Mouse (Mus musculus) thymus, adult 2 months (tissue): ENCODE data around the gene Adrm1. TPM values are rescaled to one million over a fixed set of nuclear protein-coding genes. Genes with fewer than 3 reads are reported as not detected.

ENCODE experiments used
- DNase-seq: peaks from one replicate; pipeline ENCODE4 v3.0.0; 2021
- H3K27ac ChIP-seq: fragments of 200-500 bp; 2 replicates; pipeline ENCODE4 v1.5.1; 2012; ENCODE audit warnings: low read length, control low read depth; ENCODE audit not compliant: control insufficient read depth, insufficient read depth
- H3K27me3 ChIP-seq: fragments of 200-500 bp; 2 replicates; pipeline ENCODE4 v1.6.1; 2012; ENCODE audit warnings: mild to moderate bottlenecking, low read length, moderate library complexity, mixed read lengths; ENCODE audit not compliant: control insufficient read depth, insufficient read depth
- H3K36me3 ChIP-seq: fragments of 200-500 bp; 2 replicates; pipeline ENCODE4 v1.6.1; 2012; ENCODE audit warnings: mild to moderate bottlenecking, low read length, moderate library complexity; ENCODE audit not compliant: control insufficient read depth, insufficient read depth
- H3K4me1 ChIP-seq: fragments of 200-500 bp; replicated peaks from 2 replicates; pipeline ENCODE4 v1.6.1; 2012; ENCODE audit warnings: low read length; ENCODE audit not compliant: control insufficient read depth, insufficient read depth
- H3K4me3 ChIP-seq: fragments of 200-500 bp; 2 replicates; pipeline ENCODE4 v1.5.1; 2012; ENCODE audit warnings: mild to moderate bottlenecking, low read length, control low read depth, moderate library complexity; ENCODE audit not compliant: control insufficient read depth, insufficient read depth
- CTCF ChIP-seq: fragments of 200-500 bp; IDR thresholded peaks from 2 replicates; pipeline ENCODE4 v1.5.1; 2012; ENCODE audit warnings: mild to moderate bottlenecking, control low read depth, low read length, moderate library complexity, borderline replicate concordance; ENCODE audit not compliant: control insufficient read depth, poor library complexity, insufficient read depth; ENCODE audit errors: extremely low read depth
- POLR2A ChIP-seq: fragments of 200-500 bp; IDR thresholded peaks from 2 replicates; pipeline ENCODE4 v1.6.1; 2012; ENCODE audit warnings: mild to moderate bottlenecking, low read length, control low read depth, moderate library complexity; ENCODE audit not compliant: control insufficient read depth, poor library complexity, insufficient read depth; ENCODE audit errors: extremely low read depth
- WGBS: fragments of 180-500 bp; shearing (Covaris S2); methylation state at CpG from one replicate; pipeline ENCODE4 v1.1.7; 2018; 5-methylcytosine and 5-hydroxymethylcytosine counted together
- polyA plus RNA-seq: library from polyadenylated mRNA; depleted of rRNA; stranded (reverse); fragments of >200 nt; gene quantifications from 2 replicates; pipeline ENCODE4 v1.2.3, GENCODE M21; 2012; rRNA removed

The Adrm1 gene
- polyA plus RNA-seq, 1 experiment = 209 TPM

DNA sequence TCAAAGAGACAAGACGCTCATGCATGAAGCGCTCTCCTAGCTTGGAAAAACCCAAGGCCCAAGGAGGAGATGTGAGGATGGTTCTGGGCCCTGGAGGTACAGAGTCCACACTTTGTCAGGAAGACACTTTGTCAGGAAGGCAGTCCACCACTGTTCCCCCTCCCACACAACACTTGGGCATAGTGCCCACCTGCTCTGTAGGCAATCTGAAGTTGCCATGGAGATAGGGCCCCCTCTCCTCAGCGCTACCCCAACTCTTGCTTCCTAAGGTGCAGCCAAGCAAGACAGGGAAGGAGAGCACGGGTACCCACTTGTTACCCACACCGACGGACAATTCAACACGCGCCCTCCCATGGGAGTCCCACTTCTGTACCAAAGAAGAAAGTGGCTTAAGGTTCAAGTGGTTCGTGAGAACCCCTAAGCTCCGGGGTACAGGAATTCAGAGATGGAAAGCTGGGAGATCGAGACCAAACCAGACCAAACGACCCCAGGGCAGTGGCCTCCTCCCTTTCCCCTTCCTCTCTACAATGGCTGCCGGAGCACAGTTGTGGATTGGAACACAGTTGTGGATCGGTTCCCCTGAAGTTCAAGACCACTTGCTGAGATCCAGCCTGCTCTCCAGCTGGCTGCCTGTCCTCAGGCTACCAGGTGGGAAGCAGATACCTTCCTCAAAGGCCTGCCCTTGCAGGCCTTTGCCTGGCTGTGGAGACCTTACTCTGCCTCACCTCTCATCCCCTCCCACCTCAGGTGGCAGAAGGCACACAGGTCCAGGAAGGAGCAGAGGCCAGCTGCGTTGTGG is 48.1 kb downstream of the Adrm1 start:
- no peak for DNase-seq
- no peaks in the 10 kb centered on the region for H3K4me1 ChIP-seq
- no peak for TF ChIP-seq CTCF
- no peak for TF ChIP-seq POLR2A
- no peaks in the 10 kb centered on the region for H3K36me3 ChIP-seq
- H3K27me3 ChIP-seq = no peaks in the 10 kb centered on the region; the same call in 1 of the 2 replicates
- WGBS = 89% methylated on average over 15 of the region's 15 CpGs
- H3K4me3 ChIP-seq = no peak overlapping the region
- H3K27ac ChIP-seq = no peak overlapping the region

DNA sequence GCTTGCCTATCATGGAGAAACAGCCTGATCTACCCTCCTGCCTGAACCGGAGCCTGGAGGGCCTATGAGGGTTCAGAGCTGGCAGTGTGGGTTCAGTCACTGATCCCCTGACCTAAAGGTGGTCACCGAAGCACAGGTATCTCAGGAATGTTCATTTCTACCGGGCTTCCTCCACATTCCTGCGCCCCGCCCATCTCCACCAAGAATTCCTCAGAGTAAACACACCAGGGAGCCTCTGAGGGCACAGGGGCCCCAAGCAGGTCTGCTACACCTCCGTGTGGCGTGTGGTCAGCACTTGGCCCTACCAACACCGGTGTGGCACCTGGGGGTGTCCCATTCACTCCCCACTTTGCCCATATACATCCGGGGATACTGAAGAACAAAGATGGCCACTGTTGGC is 48.9 kb downstream of the Adrm1 start:
- Histone ChIP-seq H3K27me3 (no peaks in the 10 kb centered on the region; the same call in 1 of the 2 replicates), H3K27ac (no peak overlapping the region), H3K4me1 (no peaks in the 10 kb centered on the region; the same call in 1 of the 2 replicates), H3K4me3 (no peak overlapping the region), H3K36me3 (no peaks in the 10 kb centered on the region)
- no peak for DNase-seq
- 89% methylated on average over 9 of the region's 9 CpGs for WGBS
- TF ChIP-seq POLR2A = no peak
- no peak for TF ChIP-seq CTCF

DNA sequence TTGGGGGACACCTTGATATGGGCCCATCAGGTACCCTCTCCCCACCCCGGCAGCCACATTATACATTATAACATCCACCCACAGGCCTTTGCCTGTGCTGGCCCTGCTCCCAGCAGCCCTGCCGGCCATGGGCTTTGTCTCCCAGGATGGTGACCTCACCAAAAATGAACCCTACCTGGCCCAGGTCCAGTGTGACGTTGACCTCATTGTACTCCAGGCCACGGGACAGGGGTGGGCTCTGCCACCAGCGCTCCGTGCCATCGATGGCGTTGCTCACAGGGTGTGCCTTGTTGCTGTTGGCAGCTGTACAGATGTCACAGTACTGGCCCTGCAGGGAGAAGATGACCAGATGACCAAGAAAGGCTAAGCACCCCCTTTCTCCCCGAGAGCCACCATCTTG is 49.8 kb downstream of the Adrm1 start:
- H3K27ac ChIP-seq = no peak overlapping the region
- H3K36me3 ChIP-seq = no peaks in the 10 kb centered on the region
- H3K27me3 ChIP-seq = peaks cover 4% of the 10 kb centered on the region; the same call in 1 of the 2 replicates
- no peak for DNase-seq
- no peaks in the 10 kb centered on the region; the same call in 1 of the 2 replicates for H3K4me1 ChIP-seq
- TF ChIP-seq CTCF (no peak), POLR2A (no peak)
- H3K4me3 ChIP-seq = no peak overlapping the region
- 96% methylated on average over 9 of the region's 9 CpGs for WGBS

DNA sequence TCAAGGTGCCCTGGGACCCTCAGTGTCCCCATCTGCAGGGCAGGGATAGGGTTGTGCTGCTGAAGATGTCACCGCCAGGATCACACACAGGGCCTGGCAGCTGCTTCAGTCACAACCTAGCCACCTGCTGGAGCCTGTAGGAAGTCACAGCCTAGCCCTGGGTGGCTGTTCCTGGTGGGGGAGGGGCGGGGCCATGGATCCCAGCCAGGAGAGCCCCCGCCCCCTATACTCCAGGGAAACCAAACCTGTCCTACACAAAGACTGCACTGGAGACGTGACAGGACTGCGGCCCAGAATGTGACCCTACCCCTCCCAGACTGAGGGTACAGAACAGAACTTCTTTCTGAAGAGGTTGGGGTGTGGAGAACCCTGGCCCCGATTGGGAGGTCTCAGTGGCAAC is 51.0 kb downstream of the Adrm1 start:
- 58% methylated on average over 6 of the region's 6 CpGs for WGBS
- H3K4me1 ChIP-seq = no peaks in the 10 kb centered on the region; the same call in 1 of the 2 replicates
- no peaks in the 10 kb centered on the region for H3K36me3 ChIP-seq
- no peak for DNase-seq
- no peak overlapping the region for H3K27ac ChIP-seq
- H3K4me3 ChIP-seq = no peak overlapping the region
- H3K27me3 ChIP-seq = peaks cover 4% of the 10 kb centered on the region; the same call in 1 of the 2 replicates
- TF ChIP-seq POLR2A (no peak), CTCF (no peak)

DNA sequence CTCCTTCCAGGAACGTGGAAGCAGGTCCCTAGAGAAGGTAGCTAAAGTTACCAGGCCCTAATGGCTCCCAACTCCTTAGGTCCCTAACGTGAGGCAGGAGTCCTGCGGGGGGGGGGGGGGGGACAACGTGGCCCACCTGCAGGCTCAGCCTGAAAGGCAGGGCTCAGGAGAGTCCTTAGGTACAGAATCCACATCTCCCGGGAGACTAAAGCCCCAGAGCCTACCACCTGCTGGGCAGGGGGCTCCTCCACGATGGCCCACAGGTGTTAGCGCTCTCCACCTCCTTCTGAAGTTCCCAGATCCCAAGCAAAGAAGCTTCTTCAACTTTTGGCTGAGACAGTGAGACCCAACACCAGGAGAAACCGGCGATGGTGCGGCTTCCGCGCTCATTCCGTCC is 53.4 kb downstream of the Adrm1 start:
- H3K36me3 ChIP-seq = no peaks in the 10 kb centered on the region
- 22% methylated on average over 13 of the region's 13 CpGs for WGBS
- H3K27ac ChIP-seq = no peak overlapping the region
- peaks cover 4% of the 10 kb centered on the region; the same call in 1 of the 2 replicates for H3K27me3 ChIP-seq
- no peak for TF ChIP-seq CTCF
- no peak for TF ChIP-seq POLR2A
- no peaks in the 10 kb centered on the region; the same call in 1 of the 2 replicates for H3K4me1 ChIP-seq
- no peak for DNase-seq
- no peak overlapping the region for H3K4me3 ChIP-seq

DNA sequence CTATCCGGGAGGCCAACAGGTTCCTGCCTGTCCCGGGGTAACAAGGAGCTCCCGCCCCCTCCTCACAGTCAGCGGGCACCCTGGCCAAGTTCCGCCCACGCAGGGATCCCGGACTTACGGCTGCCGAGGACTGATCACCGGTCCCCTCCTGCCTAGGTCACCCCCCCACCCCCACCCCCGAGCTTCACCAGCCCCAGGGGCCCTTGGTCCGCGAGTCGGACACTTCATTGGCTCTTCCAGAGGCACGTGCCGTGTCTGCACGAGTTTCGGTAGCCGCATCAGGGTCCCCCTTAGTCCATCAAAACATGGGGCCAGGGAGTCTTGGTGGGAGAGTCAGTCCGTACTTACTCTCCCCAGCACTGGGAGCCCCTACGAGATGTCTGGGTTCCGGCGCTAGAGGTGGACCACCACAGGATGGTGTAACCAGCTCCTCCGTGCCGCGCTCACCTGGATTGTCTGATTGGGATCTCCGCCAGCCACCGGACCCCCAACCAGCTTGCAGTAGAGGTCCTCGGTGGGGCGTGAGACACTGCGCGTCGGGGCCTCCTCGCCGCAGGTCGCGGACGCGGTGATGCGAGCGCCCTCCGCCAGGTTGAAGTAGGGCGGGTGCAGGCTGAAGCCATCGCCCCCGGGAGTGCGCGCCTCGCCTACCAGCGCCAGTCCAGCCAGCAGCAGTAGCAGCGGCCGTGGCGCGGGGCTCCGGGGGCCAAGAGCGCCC is 53.9 kb downstream of the Adrm1 start:
- Histone ChIP-seq H3K4me1 (no peaks in the 10 kb centered on the region; the same call in 1 of the 2 replicates), H3K27me3 (peaks cover 4% of the 10 kb centered on the region; the same call in 1 of the 2 replicates), H3K36me3 (no peaks in the 10 kb centered on the region), H3K27ac (no peak overlapping the region), H3K4me3 (peak overlapping the region; percentile 27)
- no peak for DNase-seq
- no peak for TF ChIP-seq POLR2A
- WGBS = 1% methylated on average over 55 of the region's 55 CpGs

Other genes with a start within 250 kb of the Adrm1 start
- gene Taf4, start 194.8 kb upstream of the Adrm1 start, polyA plus RNA-seq = 26.3 and 31.8 TPM in 2 replicates
- gene Lsm14b, start 146.5 kb upstream of the Adrm1 start, polyA plus RNA-seq = 45.3 and 49.5 TPM in 2 replicates
- 205 and 250 TPM in 2 replicates for gene Psma7, start 129.1 kb upstream of the Adrm1 start, polyA plus RNA-seq
- 15.9 and 16.2 TPM in 2 replicates for gene Ss18l1, start 129.0 kb upstream of the Adrm1 start, polyA plus RNA-seq
- 25.1 and 31.3 TPM in 2 replicates for gene Mtg2, start 100.9 kb upstream of the Adrm1 start, polyA plus RNA-seq
- 4.1 and 4.4 TPM in 2 replicates for gene Hrh3, start 67.0 kb upstream of the Adrm1 start, polyA plus RNA-seq
- gene Osbpl2, start 52.2 kb upstream of the Adrm1 start, polyA plus RNA-seq = 19.3 and 21.7 TPM in 2 replicates
- 9.2 and 13.1 TPM in 2 replicates for gene Lama5, start 54.4 kb downstream of the Adrm1 start, polyA plus RNA-seq
- gene Rps21, start 85.9 kb downstream of the Adrm1 start, polyA plus RNA-seq = 3,034 and 4,273 TPM in 2 replicates
- 25.7 and 27.3 TPM in 2 replicates for gene Cables2, start 102.0 kb downstream of the Adrm1 start, polyA plus RNA-seq
- gene Rbbp8nl, start 118.4 kb downstream of the Adrm1 start, polyA plus RNA-seq = 0.36 and 0.59 TPM in 2 replicates
- 0.22 and 0.39 TPM in 2 replicates for gene Gata5, start 163.2 kb downstream of the Adrm1 start, polyA plus RNA-seq